Mouse (Mus musculus): Measurements from ENCODE around the gene Clrn3. TPM values are rescaled to one million over a fixed set of nuclear protein-coding genes. Genes with fewer than 3 reads are reported as not detected.

The Clrn3 gene
- polyA plus RNA-seq, 1 experiment: 0.58 TPM

- Histone ChIP-seq H3K27ac (ENCODE audit: control insufficient read depth, insufficient read depth, low read length) (no peak overlapping the region), H3K36me3 (ENCODE audit: control insufficient read depth, insufficient read depth, low read length) (no peaks in the 10 kb centered on the region), H3K4me1 (replicated peaks; ENCODE audit: control insufficient read depth, insufficient read depth, low read length) (no peaks in the 10 kb centered on the region), H3K27me3 (ENCODE audit: control insufficient read depth, insufficient read depth, low read length) (no peaks in the 10 kb centered on the region), H3K4me3 (ENCODE audit: control insufficient read depth, insufficient read depth, low read length) (no peak overlapping the region)
- WGBS: 71% methylated on average over 3 of the region's 3 CpGs
- TF ChIP-seq CTCF (IDR thresholded peaks at IDR 0.05; ENCODE audit: borderline replicate concordance, control insufficient read depth, extremely low read depth, insufficient read depth, low read length, poor library complexity) (no peak), POLR2A (IDR thresholded peaks at IDR 0.05; ENCODE audit: control insufficient read depth, extremely low read depth, insufficient read depth, low read length, poor library complexity) (no peak)
- no peak for DNase-seq
These were observed 1.8 kb downstream of the Clrn3 start for GRCm38 (mm10) chr7:135526574-135527152.

- H3K27me3 ChIP-seq (ENCODE audit: control insufficient read depth, insufficient read depth, low read length): no peaks in the 10 kb centered on the region
- TF ChIP-seq POLR2A (IDR thresholded peaks at IDR 0.05; ENCODE audit: control insufficient read depth, extremely low read depth, insufficient read depth, low read length, poor library complexity): no peak
- no peak for TF ChIP-seq CTCF (IDR thresholded peaks at IDR 0.05; ENCODE audit: borderline replicate concordance, control insufficient read depth, extremely low read depth, insufficient read depth, low read length, poor library complexity)
- H3K36me3 ChIP-seq (ENCODE audit: control insufficient read depth, insufficient read depth, low read length): no peaks in the 10 kb centered on the region
- no peak for DNase-seq
- 91% methylated on average over 6 of the region's 6 CpGs for WGBS
- no peaks in the 10 kb centered on the region for H3K4me1 ChIP-seq (replicated peaks; ENCODE audit: control insufficient read depth, insufficient read depth, low read length)
- no peak overlapping the region for H3K4me3 ChIP-seq (ENCODE audit: control insufficient read depth, insufficient read depth, low read length)
- no peak overlapping the region for H3K27ac ChIP-seq (ENCODE audit: control insufficient read depth, insufficient read depth, low read length)
These were observed 4.0 kb downstream of the Clrn3 start for GRCm38 (mm10) chr7:135524424-135524967.

- 12% methylated on average over 4 of the region's 4 CpGs for WGBS
These were observed 4.5 kb downstream of the Clrn3 start for GRCm38 (mm10) chr7:135523981-135524380.

GRCm38 (mm10) chr7:135521755-135522512 is 6.5 kb downstream of the Clrn3 start:
- no peak overlapping the region for H3K4me3 ChIP-seq (ENCODE audit: control insufficient read depth, insufficient read depth, low read length)
- no peaks in the 10 kb centered on the region for H3K36me3 ChIP-seq (ENCODE audit: control insufficient read depth, insufficient read depth, low read length)
- WGBS: 72% methylated on average over 15 of the region's 15 CpGs
- TF ChIP-seq CTCF (IDR thresholded peaks at IDR 0.05; ENCODE audit: borderline replicate concordance, control insufficient read depth, extremely low read depth, insufficient read depth, low read length, poor library complexity): no peak
- no peak for TF ChIP-seq POLR2A (IDR thresholded peaks at IDR 0.05; ENCODE audit: control insufficient read depth, extremely low read depth, insufficient read depth, low read length, poor library complexity)
- no peak overlapping the region for H3K27ac ChIP-seq (ENCODE audit: control insufficient read depth, insufficient read depth, low read length)
- no peaks in the 10 kb centered on the region for H3K27me3 ChIP-seq (ENCODE audit: control insufficient read depth, insufficient read depth, low read length)
- peaks cover 8% of the 10 kb centered on the region for H3K4me1 ChIP-seq (replicated peaks; ENCODE audit: control insufficient read depth, insufficient read depth, low read length)
- DNase-seq: no peak

More at GRCm38 (mm10) chr7:135523981-135524380, 4.5 kb downstream of the Clrn3 start:
- H3K36me3 ChIP-seq (ENCODE audit: control insufficient read depth, insufficient read depth, low read length): no peaks in the 10 kb centered on the region
- H3K27ac ChIP-seq (ENCODE audit: control insufficient read depth, insufficient read depth, low read length): no peak overlapping the region
- no peaks in the 10 kb centered on the region for H3K27me3 ChIP-seq (ENCODE audit: control insufficient read depth, insufficient read depth, low read length)
- no peaks in the 10 kb centered on the region for H3K4me1 ChIP-seq (replicated peaks; ENCODE audit: control insufficient read depth, insufficient read depth, low read length)
- no peak for DNase-seq
- no peak for TF ChIP-seq POLR2A (IDR thresholded peaks at IDR 0.05; ENCODE audit: control insufficient read depth, extremely low read depth, insufficient read depth, low read length, poor library complexity)
- no peak for TF ChIP-seq CTCF (IDR thresholded peaks at IDR 0.05; ENCODE audit: borderline replicate concordance, control insufficient read depth, extremely low read depth, insufficient read depth, low read length, poor library complexity)
- H3K4me3 ChIP-seq (ENCODE audit: control insufficient read depth, insufficient read depth, low read length): no peak overlapping the region

GRCm38 (mm10) chr7:135520241-135520640 is 8.2 kb downstream of the Clrn3 start:
- TF ChIP-seq POLR2A (IDR thresholded peaks at IDR 0.05; ENCODE audit: control insufficient read depth, extremely low read depth, insufficient read depth, low read length, poor library complexity) (no peak), CTCF (IDR thresholded peaks at IDR 0.05; ENCODE audit: borderline replicate concordance, control insufficient read depth, extremely low read depth, insufficient read depth, low read length, poor library complexity) (no peak)
- 31% methylated on average over 5 of the region's 5 CpGs for WGBS
- H3K36me3 ChIP-seq (ENCODE audit: control insufficient read depth, insufficient read depth, low read length): no peaks in the 10 kb centered on the region
- peaks cover 13% of the 10 kb centered on the region for H3K4me1 ChIP-seq (replicated peaks; ENCODE audit: control insufficient read depth, insufficient read depth, low read length)
- no peak for DNase-seq
- no peaks in the 10 kb centered on the region for H3K27me3 ChIP-seq (ENCODE audit: control insufficient read depth, insufficient read depth, low read length)
- no peak overlapping the region for H3K27ac ChIP-seq (ENCODE audit: control insufficient read depth, insufficient read depth, low read length)
- no peak overlapping the region for H3K4me3 ChIP-seq (ENCODE audit: control insufficient read depth, insufficient read depth, low read length)

GRCm38 (mm10) chr7:135517191-135517590 is 11.3 kb downstream of the Clrn3 start:
- Histone ChIP-seq H3K27me3 (ENCODE audit: control insufficient read depth, insufficient read depth, low read length) (no peaks in the 10 kb centered on the region), H3K36me3 (ENCODE audit: control insufficient read depth, insufficient read depth, low read length) (no peaks in the 10 kb centered on the region), H3K27ac (ENCODE audit: control insufficient read depth, insufficient read depth, low read length) (no peak overlapping the region), H3K4me3 (ENCODE audit: control insufficient read depth, insufficient read depth, low read length) (no peak overlapping the region), H3K4me1 (replicated peaks; ENCODE audit: control insufficient read depth, insufficient read depth, low read length) (peaks cover 13% of the 10 kb centered on the region)
- DNase-seq: no peak
- no peak for TF ChIP-seq POLR2A (IDR thresholded peaks at IDR 0.05; ENCODE audit: control insufficient read depth, extremely low read depth, insufficient read depth, low read length, poor library complexity)
- no peak for TF ChIP-seq CTCF (IDR thresholded peaks at IDR 0.05; ENCODE audit: borderline replicate concordance, control insufficient read depth, extremely low read depth, insufficient read depth, low read length, poor library complexity)
- 6% methylated on average over 4 of the region's 4 CpGs for WGBS
